Mouse (Mus musculus) thymus, postnatal 14 days (tissue): ENCODE data around the gene Cdcp1.

Source experiments
- DNase-seq: peaks from one replicate; pipeline ENCODE4 v3.0.0; 2021

Cdcp1 gene

GRCm38 (mm10) chr9:123148430-123148829 lies 67.4 kb downstream of the Cdcp1 start:
- DNase-seq, result no peak

GRCm38 (mm10) chr9:123139887-123140614 lies 75.8 kb downstream of the Cdcp1 start:
- DNase-seq, result no peak

DNA sequence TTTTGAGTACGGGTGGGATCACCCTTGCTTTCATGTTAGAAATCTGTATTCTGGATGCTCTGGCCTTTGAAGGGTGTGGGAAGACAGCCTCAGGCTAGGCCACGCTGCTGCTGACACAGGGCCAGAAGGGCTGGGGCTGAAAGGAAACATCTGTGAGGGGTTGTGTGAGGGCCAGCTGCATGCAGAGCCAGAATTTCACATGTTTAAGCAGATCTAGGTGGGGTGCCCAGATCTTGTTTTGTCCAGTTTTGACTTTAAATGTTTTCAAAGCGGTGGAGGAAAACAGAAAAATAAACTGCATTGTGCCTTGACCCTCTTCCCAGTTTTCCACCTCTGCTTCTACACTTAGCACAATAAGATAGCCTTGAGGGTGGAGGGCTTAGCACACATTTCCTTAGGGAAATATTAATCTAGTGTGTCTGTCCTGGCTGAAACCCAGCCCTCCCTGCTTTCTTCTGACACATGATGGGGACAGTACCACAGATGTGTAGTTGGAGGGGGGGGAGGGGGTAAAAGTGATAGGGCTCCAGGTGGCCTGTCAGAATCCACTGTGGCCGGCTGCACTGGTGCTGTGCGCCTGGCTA lies 76.9 kb downstream of the Cdcp1 start:
- DNase-seq, result no peak

DNA sequence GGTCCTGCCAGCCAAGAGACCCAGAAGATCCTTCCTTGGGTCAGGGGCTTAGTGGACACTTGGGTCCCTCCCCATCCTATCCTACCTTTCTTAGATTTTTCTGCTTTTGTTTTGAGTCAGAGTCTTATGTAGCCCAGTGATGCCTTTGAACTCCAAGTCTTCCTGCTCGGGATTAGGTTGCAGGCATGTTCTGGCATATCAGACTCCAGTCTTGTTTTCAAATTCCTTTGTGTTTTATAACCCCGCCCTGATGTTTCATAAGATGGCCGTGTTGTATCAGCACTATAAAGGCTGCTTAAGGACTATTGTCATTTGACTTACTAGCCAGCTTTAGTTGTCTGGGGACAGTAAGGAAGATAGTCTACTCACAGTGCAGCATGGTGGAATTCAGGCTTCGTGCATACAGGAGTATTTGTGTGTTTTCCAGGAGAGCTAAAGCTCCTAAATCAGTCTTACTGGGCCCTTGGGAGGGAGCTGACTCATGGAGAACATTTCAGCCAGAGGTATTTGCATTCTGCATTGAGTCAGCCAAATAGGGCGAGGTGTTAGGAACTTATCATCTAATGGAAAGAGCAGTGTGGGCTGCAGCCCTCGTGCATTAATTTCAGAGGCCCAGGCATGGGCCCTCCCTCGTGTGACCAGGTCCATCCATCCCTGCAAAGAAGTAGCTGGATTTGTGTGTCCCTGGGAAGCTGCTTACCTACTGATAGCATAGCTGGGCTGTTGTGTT lies 78.7 kb downstream of the Cdcp1 start:
- no peak for DNase-seq

DNA sequence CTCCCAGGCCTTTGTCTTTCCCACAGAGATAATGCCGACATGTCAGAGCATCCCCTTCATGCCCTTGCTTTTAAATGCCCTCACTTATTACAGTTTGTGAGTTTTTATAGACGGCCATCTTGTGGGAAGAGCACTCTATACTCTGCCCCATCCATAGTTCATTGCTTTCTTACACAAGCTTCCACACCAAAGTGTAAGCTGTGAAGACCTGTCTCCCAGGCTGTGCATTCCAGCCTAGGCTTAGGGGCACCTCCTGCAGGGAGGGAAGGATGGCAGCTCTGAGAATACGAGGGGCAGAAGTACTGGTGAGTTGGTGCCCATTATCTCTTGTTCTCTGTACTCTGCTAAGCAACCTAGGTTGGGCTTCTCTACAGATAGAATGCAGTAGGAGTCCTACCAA lies 82.8 kb downstream of the Cdcp1 start:
- DNase-seq, result no peak

DNA sequence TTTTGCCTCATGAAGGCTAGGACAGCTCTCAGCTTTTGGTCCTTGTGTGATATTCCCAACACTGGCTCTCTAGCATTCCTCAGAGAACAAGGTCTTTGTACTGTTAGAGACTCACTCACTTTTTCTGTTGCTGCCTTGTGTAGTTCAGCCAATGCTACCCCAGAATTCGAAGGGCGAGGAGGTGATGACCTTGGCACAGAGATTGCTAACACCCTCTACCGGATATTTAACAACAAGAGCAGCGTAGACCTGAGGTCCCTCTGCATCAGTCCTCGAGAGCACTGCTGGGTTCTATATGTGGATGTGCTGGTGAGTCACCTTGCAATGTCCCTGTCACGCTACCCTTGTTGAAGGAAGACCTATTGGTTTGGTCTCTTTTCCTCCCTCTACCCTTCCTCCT lies 88.2 kb downstream of the Cdcp1 start:
- DNase-seq, result no peak

GRCm38 (mm10) chr9:123124413-123124981 lies 91.3 kb downstream of the Cdcp1 start:
- DNase-seq, result no peak

GRCm38 (mm10) chr9:123123571-123124412 lies 92.0 kb downstream of the Cdcp1 start:
- DNase-seq, result peak; percentile 14

- no peak for DNase-seq
These were observed 92.8 kb downstream of the Cdcp1 start for GRCm38 (mm10) chr9:123123017-123123416.
